Mouse (Mus musculus) midbrain, embryonic 15.5 days (tissue): ENCODE results near the gene Npr1. TPM values are rescaled to one million over a fixed set of nuclear protein-coding genes. Genes with fewer than 3 reads are reported as not detected.

ENCODE experiments used
- polyA plus RNA-seq: library from polyadenylated mRNA; unstranded; fragments of >200 nt; fragmentation: Nextera tagmentation; extraction: Ambion mirVana; gene quantifications from 2 replicates; pipeline ENCODE4 v1.2.1, GENCODE M21; 2015

Gene Npr1
- polyA plus RNA-seq, 1 experiment from 2014 or later: 2.7 TPM

Other genes with a start within 250 kb of the Npr1 start
- 90.6 and 94.3 TPM in 2 replicates for gene Jtb, start 234.3 kb downstream of the Npr1 start, polyA plus RNA-seq
- gene Creb3l4, start 222.4 kb downstream of the Npr1 start, polyA plus RNA-seq: 1.6 and 2.3 TPM in 2 replicates
- 48.4 and 52.1 TPM in 2 replicates for gene Slc39a1, start 217.7 kb downstream of the Npr1 start, polyA plus RNA-seq
- 24.0 and 26.6 TPM in 2 replicates for gene Crtc2, start 211.7 kb downstream of the Npr1 start, polyA plus RNA-seq
- 7.4 and 11.2 TPM in 2 replicates for gene Dennd4b, start 200.7 kb downstream of the Npr1 start, polyA plus RNA-seq
- gene Gatad2b, start 172.7 kb downstream of the Npr1 start, polyA plus RNA-seq: 13.2 and 14.5 TPM in 2 replicates
- gene Slc27a3, start 75.9 kb downstream of the Npr1 start, polyA plus RNA-seq: 35.1 and 38.6 TPM in 2 replicates
- 37.8 and 39.2 TPM in 2 replicates for gene Ints3, start 32.2 kb downstream of the Npr1 start, polyA plus RNA-seq
- 263 and 264 TPM in 2 replicates for gene Ilf2, start 10.3 kb upstream of the Npr1 start, polyA plus RNA-seq
- 83.4 and 89.2 TPM in 2 replicates for gene Snapin, start 25.2 kb upstream of the Npr1 start, polyA plus RNA-seq
- 184 and 185 TPM in 2 replicates for gene Chtop, start 43.6 kb upstream of the Npr1 start, polyA plus RNA-seq
- gene S100a1, start 48.5 kb upstream of the Npr1 start, polyA plus RNA-seq: 11.5 and 13.4 TPM in 2 replicates
- 7.0 and 7.4 TPM in 2 replicates for gene S100a13, start 48.6 kb upstream of the Npr1 start, polyA plus RNA-seq
- gene S100a14, start 61.0 kb upstream of the Npr1 start, polyA plus RNA-seq: 0.40 TPM in 1 of 2 replicates, not detected in the other
- 32.3 and 35.2 TPM in 2 replicates for gene S100a16, start 71.4 kb upstream of the Npr1 start, polyA plus RNA-seq
- 0.19 TPM in 1 of 2 replicates, not detected in the other for gene S100a3, start 94.7 kb upstream of the Npr1 start, polyA plus RNA-seq
- not detected in 2 replicates for gene S100a2, start 124.4 kb upstream of the Npr1 start, polyA plus RNA-seq
- not detected in 2 replicates for gene Gm42674, start 136.0 kb upstream of the Npr1 start, polyA plus RNA-seq
- gene S100a4, start 137.9 kb upstream of the Npr1 start, polyA plus RNA-seq: 0.52 and 0.78 TPM in 2 replicates
- not detected in 2 replicates for gene S100a5, start 142.7 kb upstream of the Npr1 start, polyA plus RNA-seq
- gene S100a6, start 147.0 kb upstream of the Npr1 start, polyA plus RNA-seq: 18.4 and 25.6 TPM in 2 replicates
- gene S100a7a, start 188.2 kb upstream of the Npr1 start, polyA plus RNA-seq: not detected in 2 replicates
- gene S100a8, start 203.1 kb upstream of the Npr1 start, polyA plus RNA-seq: 1.7 and 14.5 TPM in 2 replicates
- gene S100a9, start 229.9 kb upstream of the Npr1 start, polyA plus RNA-seq: 2.1 and 11.5 TPM in 2 replicates